Mouse (Mus musculus) kidney, embryonic 14.5 days (tissue): ENCODE data around the gene Rxra. TPM values are rescaled to one million over a fixed set of nuclear protein-coding genes. Genes with fewer than 3 reads are reported as not detected.

Experiments used
- ATAC-seq: fragments of 200-750 bp; cut with Nextera tagmentation; 2 replicates; pipeline ENCODE4 v1.8.0; 2017; ENCODE audit warnings: moderate number of reproducible peaks, mild to moderate bottlenecking, moderate TSS enrichment, moderate library complexity; ENCODE audit not compliant: low FRiP score, low TSS enrichment
- H3K27ac ChIP-seq: fragments of 300-500 bp; sonication (generic); 2 replicates; pipeline ENCODE4 v1.5.1; 2014; ENCODE audit warnings: low read depth, mild to moderate bottlenecking, low read length, moderate library complexity, mixed read lengths
- H3K27me3 ChIP-seq: fragments of 300-500 bp; sonication (generic); 2 replicates; pipeline ENCODE4 v1.6.1; 2014; ENCODE audit warnings: mild to moderate bottlenecking, low read length; ENCODE audit not compliant: control insufficient read depth, insufficient read depth
- H3K36me3 ChIP-seq: fragments of 300-500 bp; sonication (generic); 2 replicates; pipeline ENCODE4 v1.6.1; 2014; ENCODE audit warnings: low read length, mixed read lengths; ENCODE audit not compliant: control insufficient read depth, insufficient read depth
- H3K4me1 ChIP-seq: fragments of 300-500 bp; sonication (generic); 2 replicates; pipeline ENCODE4 v1.6.1; 2014; ENCODE audit warnings: low read length, mixed read lengths; ENCODE audit not compliant: control insufficient read depth, insufficient read depth
- H3K4me2 ChIP-seq: fragments of 300-500 bp; sonication (generic); replicated peaks from 2 replicates; pipeline ENCODE4 v1.6.1; 2014; ENCODE audit warnings: low read depth, mild to moderate bottlenecking, low read length
- H3K4me3 ChIP-seq: fragments of 300-500 bp; sonication (generic); 2 replicates; pipeline ENCODE4 v1.5.1; 2014; ENCODE audit warnings: mild to moderate bottlenecking, low read length
- H3K9ac ChIP-seq: fragments of 300-500 bp; sonication (generic); 2 replicates; pipeline ENCODE4 v1.6.1; 2014; ENCODE audit warnings: low read depth, mild to moderate bottlenecking, low read length, moderate library complexity
- H3K9me3 ChIP-seq: fragments of 300-500 bp; sonication (generic); 2 replicates; pipeline ENCODE4 v1.6.1; 2016; ENCODE audit warnings: low read length; ENCODE audit not compliant: control insufficient read depth
- WGBS: fragments of 180-500 bp; shearing (Covaris S2); extraction: QIAGEN DNeasy Blood & Tissue Kit; methylation state at CpG from one replicate; pipeline ENCODE4 v1.1.7; 2014; 5-methylcytosine and 5-hydroxymethylcytosine counted together
- polyA plus RNA-seq: library from polyadenylated mRNA; unstranded; fragments of >200 nt; fragmentation: Nextera tagmentation; extraction: Ambion mirVana; gene quantifications from 2 replicates; pipeline ENCODE4 v1.2.1, GENCODE M21; 2014

The Rxra gene
- polyA plus RNA-seq, 1 experiment from 2014 or later = 6.2 TPM

DNA sequence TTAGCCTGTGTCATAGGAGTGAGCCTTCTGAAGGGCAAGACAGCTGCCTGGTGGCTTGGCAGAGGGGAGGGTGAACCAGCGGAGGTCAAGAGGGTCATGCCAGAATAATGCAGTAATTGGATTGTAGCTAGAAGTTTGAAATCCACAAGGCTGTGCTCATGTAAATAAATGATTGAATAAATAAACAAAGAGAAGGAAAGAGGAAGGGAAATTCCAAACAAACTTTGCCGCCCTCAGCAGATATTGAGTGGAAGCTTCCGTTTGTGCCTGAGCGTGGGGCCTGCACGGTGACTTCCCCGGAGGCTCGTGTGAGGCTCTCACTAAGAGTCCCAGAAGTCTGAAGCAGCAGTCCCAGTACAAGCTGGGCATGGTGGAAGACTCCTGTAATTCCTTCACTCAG lies 91.5 kb downstream of the Rxra start:
- Histone ChIP-seq H3K4me2 (no peak overlapping the region), H3K9ac (no peak overlapping the region), H3K27ac (no peak overlapping the region), H3K4me3 (no peak overlapping the region), H3K4me1 (peaks cover 17% of the 10 kb centered on the region), H3K27me3 (peaks cover 5% of the 10 kb centered on the region; the same call in 1 of the 2 replicates), H3K36me3 (no peaks in the 10 kb centered on the region), H3K9me3 (no peaks in the 10 kb centered on the region)
- 47% methylated on average over 7 of the region's 7 CpGs for WGBS
- no peak for ATAC-seq

- Histone ChIP-seq H3K9me3 (no peaks in the 10 kb centered on the region), H3K27me3 (peaks cover 5% of the 10 kb centered on the region; the same call in 1 of the 2 replicates), H3K27ac (no peak overlapping the region), H3K4me1 (peaks cover 25% of the 10 kb centered on the region), H3K36me3 (no peaks in the 10 kb centered on the region), H3K4me2 (no peak overlapping the region), H3K4me3 (no peak overlapping the region), H3K9ac (no peak overlapping the region)
- WGBS = 9% methylated on average over 5 of the region's 5 CpGs
- ATAC-seq = no peak
These were observed 93.5 kb downstream of the Rxra start for GRCm38 (mm10) chr2:27769701-27770100.

GRCm38 (mm10) chr2:27770205-27770604 lies 94.0 kb downstream of the Rxra start:
- 2% methylated on average over 4 of the region's 4 CpGs for WGBS
- peaks cover 24% of the 10 kb centered on the region for H3K4me1 ChIP-seq
- H3K27me3 ChIP-seq = peaks cover 5% of the 10 kb centered on the region; the same call in 1 of the 2 replicates
- H3K9me3 ChIP-seq = no peaks in the 10 kb centered on the region
- H3K36me3 ChIP-seq = no peaks in the 10 kb centered on the region
- H3K9ac ChIP-seq = no peak overlapping the region
- H3K4me3 ChIP-seq = no peak overlapping the region
- H3K27ac ChIP-seq = no peak overlapping the region
- no peak for ATAC-seq
- no peak overlapping the region for H3K4me2 ChIP-seq

DNA sequence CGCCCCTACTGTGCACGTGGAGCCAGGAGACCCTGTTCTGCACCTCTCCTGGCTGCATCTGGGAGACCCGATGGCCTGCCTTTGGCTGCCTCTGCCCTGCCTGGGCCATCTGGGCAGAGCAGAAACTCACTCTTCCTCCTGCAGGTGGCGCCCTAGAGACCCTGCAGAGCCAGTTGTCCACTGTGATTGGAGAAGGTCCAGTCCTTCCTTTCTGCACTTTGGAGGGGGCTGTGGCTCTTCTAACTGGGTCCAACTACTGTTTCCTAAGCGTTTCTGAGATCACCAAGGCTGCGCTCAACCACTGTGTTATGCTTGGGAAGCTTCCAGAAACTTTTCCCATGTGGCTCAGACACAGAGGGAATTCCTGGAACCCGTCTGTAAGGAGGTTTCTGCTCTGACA lies 95.7 kb downstream of the Rxra start:
- 23% methylated on average over 7 of the region's 7 CpGs for WGBS
- peaks cover 30% of the 10 kb centered on the region for H3K4me1 ChIP-seq
- H3K9me3 ChIP-seq = no peaks in the 10 kb centered on the region
- H3K36me3 ChIP-seq = no peaks in the 10 kb centered on the region
- H3K4me2 ChIP-seq = no peak overlapping the region
- H3K4me3 ChIP-seq = no peak overlapping the region
- no peak overlapping the region for H3K27ac ChIP-seq
- H3K9ac ChIP-seq = no peak overlapping the region
- ATAC-seq = peak; percentile 21; the same call in 1 of the 2 replicates
- no peaks in the 10 kb centered on the region for H3K27me3 ChIP-seq

GRCm38 (mm10) chr2:27772841-27773388 lies 96.7 kb downstream of the Rxra start:
- H3K36me3 ChIP-seq = no peaks in the 10 kb centered on the region
- H3K4me2 ChIP-seq = no peak overlapping the region
- WGBS = 20% methylated on average over 7 of the region's 7 CpGs
- H3K27ac ChIP-seq = peak overlapping the region; percentile 93; the same call in 1 of the 2 replicates
- H3K27me3 ChIP-seq = no peaks in the 10 kb centered on the region
- H3K9me3 ChIP-seq = no peaks in the 10 kb centered on the region
- peak; percentile 25; the same call in 1 of the 2 replicates for ATAC-seq
- H3K9ac ChIP-seq = no peak overlapping the region; the same call in 1 of the 2 replicates
- no peak overlapping the region for H3K4me3 ChIP-seq
- H3K4me1 ChIP-seq = peaks cover 30% of the 10 kb centered on the region

GRCm38 (mm10) chr2:27773980-27774730 lies 97.9 kb downstream of the Rxra start:
- H3K4me2 ChIP-seq = no peak overlapping the region
- H3K9ac ChIP-seq = no peak overlapping the region
- peak overlapping the region; percentile 93 for H3K27ac ChIP-seq
- 29% methylated on average over 24 of the region's 24 CpGs for WGBS
- no peaks in the 10 kb centered on the region for H3K36me3 ChIP-seq
- H3K9me3 ChIP-seq = no peaks in the 10 kb centered on the region
- no peaks in the 10 kb centered on the region for H3K27me3 ChIP-seq
- H3K4me3 ChIP-seq = no peak overlapping the region
- peak; percentile 58 for ATAC-seq
- H3K4me1 ChIP-seq = peaks cover 30% of the 10 kb centered on the region

DNA sequence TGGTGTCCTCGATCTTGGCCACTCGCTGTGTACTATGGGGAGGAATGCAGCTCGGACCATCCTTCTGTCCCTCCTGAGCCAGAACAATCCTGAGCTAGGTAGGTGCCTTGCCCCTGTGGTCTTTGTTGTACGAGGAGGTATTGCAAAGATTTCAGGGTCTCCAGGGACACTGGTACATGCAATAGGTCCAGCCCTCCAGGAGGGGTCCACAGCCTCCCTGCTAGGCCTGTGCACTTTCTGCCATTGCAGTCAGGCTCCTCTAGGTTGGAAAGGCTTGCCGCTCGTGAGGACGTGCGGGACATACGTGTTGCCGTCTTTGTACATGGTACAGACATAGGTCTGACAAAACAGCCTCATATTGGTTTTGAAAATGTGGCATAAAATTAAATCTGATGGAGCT lies 98.8 kb downstream of the Rxra start:
- H3K4me1 ChIP-seq = peaks cover 30% of the 10 kb centered on the region
- H3K4me2 ChIP-seq = no peak overlapping the region

DNA sequence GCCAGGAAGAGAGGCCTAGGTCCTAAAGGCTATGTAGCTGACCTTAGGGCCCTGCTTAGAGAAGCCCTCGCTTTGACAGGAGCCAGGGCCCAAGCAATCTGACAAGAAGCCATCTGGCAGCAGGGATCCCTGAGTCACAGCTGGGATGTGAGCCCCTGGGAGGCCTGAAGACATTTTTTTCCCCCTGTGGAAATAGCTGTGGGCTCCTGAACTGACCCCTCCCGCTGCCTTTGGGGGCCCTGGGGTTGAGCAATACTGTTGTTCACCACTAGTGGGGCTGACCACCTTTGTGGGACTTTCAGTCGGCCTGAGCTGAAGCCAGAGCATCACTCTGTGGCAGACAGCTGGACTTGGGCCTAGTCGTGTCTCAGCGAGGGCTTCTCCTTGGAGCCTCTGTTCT lies 99.4 kb downstream of the Rxra start:
- H3K4me1 ChIP-seq = peaks cover 30% of the 10 kb centered on the region
- H3K4me2 ChIP-seq = no peak overlapping the region
- 0 out of 2 replicates have a peak overlapping the region, but pooled peaks have one; percentile 7 for H3K9ac ChIP-seq
- WGBS = 41% methylated on average over 5 of the region's 5 CpGs
- no peaks in the 10 kb centered on the region for H3K36me3 ChIP-seq
- H3K27ac ChIP-seq = 0 out of 2 replicates have a peak overlapping the region, but pooled peaks have one; percentile 93
- no peaks in the 10 kb centered on the region for H3K9me3 ChIP-seq
- no peak overlapping the region for H3K4me3 ChIP-seq
- ATAC-seq = no peak
- H3K27me3 ChIP-seq = no peaks in the 10 kb centered on the region

More for the DNA sequence above, 98.8 kb downstream of the Rxra start:
- no peak for ATAC-seq
- no peaks in the 10 kb centered on the region for H3K36me3 ChIP-seq
- peak overlapping the region; percentile 93 for H3K27ac ChIP-seq
- H3K4me3 ChIP-seq = no peak overlapping the region
- WGBS = 85% methylated on average over 10 of the region's 10 CpGs
- H3K9me3 ChIP-seq = no peaks in the 10 kb centered on the region
- H3K27me3 ChIP-seq = no peaks in the 10 kb centered on the region
- no peak overlapping the region for H3K9ac ChIP-seq

- Histone ChIP-seq H3K27ac (no peak overlapping the region), H3K36me3 (no peaks in the 10 kb centered on the region), H3K9me3 (no peaks in the 10 kb centered on the region), H3K4me3 (no peak overlapping the region), H3K4me1 (peaks cover 20% of the 10 kb centered on the region), H3K27me3 (no peaks in the 10 kb centered on the region), H3K9ac (no peak overlapping the region), H3K4me2 (no peak overlapping the region)
- WGBS = 78% methylated on average over 2 of the region's 2 CpGs
- no peak for ATAC-seq
These were observed 101.5 kb downstream of the Rxra start for GRCm38 (mm10) chr2:27777756-27778155.
